Mouse (Mus musculus) cerebellum, postnatal 36 days (tissue): ENCODE measurements around the gene Trim69.

ENCODE experiments used
- DNase-seq, 2 experiments: peaks; one replicate each; pipeline ENCODE4 v3.0.0; 2021 to 2022; ENCODE audit warnings: mixed read lengths in 2 of 2

Trim69 gene

GRCm38 (mm10) chr2:122153681-122154365, 6.7 kb upstream of the Trim69 start:
- DNase-seq: no peak

GRCm38 (mm10) chr2:122154479-122154878, 6.0 kb upstream of the Trim69 start:
- DNase-seq: no peak

GRCm38 (mm10) chr2:122155292-122155691, 5.2 kb upstream of the Trim69 start:
- DNase-seq: no peak

DNA sequence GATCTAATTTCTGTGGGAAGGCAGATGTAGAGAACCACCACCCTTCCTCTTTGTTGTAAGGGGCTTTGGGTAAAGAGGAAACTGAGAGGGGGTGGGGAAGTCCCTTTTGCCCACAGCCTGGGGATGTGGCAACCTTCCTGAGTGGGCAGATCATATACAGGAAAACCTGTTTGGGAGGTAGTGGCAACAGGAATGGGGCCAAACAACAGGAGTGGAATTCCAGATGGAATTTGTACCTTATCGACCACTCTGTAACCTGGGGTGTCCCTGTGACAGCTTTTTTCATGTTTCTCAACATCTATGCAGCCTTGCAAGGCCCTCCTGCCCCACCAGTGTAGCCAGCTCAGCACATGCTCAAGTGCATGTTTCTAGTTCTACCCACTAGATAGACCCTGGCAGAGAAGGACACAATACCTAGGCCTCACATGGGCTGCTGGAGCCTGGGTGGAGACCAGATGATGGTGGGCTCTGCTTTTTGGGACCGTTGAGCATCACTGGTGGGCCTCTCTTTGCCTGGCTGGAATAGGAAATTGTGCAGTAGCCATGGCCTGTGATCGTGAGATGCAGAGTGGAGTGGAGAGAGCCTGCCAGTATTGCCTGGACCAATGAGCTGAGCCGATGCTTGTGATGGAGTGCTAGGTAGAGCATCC, 4.3 kb upstream of the Trim69 start:
- no peak for DNase-seq

- no peak for DNase-seq
Observed at GRCm38 (mm10) chr2:122157561-122157960, 2.9 kb upstream of the Trim69 start.

DNA sequence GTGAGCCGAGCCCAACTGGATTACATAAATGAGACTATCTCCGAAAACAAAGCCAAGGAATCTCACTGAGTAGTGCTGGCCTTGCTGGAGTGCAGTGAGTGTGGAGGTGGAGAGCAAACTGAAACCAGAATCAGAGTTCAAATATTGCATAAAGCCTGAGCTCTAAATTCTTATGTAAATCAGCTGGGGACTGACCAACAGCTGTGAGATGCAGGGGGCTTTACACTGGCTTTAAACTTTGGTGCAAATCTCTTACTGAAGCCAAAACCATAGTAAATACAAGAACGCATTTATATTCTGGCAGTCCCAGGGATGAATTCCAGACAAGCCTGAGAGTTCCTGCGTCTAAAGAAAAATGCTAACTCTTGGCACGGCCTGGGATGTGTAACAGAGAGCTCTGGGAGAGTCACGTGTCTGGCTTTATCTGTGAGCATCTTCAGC, 2.1 kb upstream of the Trim69 start:
- DNase-seq: no peak

DNA sequence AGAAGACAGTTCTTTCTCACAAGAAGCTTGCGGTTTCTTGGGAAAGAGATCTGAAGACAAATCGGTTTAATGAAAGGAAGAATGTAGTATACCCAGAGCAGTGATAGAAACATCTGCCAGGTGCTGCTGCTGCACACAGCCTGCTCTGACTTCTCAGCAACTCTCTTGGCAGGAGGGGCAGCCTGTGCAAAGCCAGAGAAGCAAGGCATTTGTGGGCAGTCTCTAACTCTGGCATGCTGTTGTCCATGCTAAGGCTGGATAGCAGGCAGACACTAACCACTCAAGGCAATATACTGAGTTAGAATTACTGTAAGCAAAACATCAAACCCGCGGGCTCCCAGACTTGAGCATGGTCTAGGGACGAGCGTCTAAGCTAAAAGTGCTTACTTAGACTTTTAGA, 833 bp upstream of the Trim69 start:
- no peak for DNase-seq

DNA sequence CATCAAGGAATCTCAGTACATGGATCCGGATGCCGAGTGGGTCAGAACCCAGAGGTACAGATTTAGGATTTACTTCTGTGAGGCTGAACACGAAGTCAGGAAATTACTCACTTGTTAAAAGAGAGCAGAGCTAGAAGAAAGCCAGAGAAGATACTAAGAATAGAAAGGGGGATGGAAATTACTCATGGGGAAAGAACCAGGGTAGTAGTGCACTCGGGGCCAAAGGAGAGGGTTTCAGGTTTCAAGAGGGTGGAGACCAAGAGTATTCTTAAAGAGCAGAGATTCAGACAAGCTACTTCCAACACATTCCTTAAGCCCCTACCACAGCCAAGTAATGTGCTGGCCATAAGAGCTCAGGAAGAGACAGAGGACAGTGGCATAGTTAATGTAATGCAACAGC, 1.0 kb downstream of the Trim69 start:
- no peak for DNase-seq

- no peak for DNase-seq
Observed at GRCm38 (mm10) chr2:122162529-122162928, 2.0 kb downstream of the Trim69 start.

DNA sequence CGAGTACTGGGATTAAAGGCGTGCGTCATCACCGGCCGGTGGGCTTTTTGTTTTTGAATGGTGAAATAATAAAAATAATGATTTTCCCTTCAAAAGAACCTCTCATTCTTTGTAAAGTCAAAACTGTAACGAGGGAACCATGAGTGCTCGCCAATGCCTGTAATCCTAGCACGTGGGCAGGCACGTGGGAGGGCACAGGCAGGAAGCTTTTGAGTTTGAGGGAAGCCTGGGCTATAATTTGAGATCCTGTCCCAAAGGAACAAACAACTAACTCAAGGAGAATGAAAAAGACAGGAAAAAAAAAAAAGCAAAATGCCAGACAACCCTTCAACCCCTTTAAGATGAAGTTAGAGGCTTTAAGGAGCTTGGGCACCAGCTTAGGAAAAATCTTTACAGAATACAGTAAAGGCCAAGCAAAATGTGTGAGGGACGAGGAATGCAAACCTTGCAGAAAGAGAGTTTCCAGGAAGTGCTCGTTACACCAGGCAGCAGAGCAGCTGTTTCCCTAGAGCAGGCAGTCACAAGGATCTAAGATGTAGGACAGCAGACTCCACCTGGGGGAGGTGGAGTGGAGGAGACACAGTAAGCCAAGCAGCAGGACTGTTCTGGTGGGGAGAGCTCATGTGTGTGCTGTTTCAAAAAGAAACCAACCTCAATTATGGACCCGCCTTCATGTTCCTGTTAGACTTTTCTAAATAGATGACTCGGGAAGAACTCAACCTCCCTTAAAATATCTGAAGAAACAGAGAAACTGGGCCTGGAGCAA, 3.1 kb downstream of the Trim69 start:
- no peak for DNase-seq

- no peak for DNase-seq
Observed at GRCm38 (mm10) chr2:122164293-122164692, 3.8 kb downstream of the Trim69 start.

- DNase-seq: no peak
Observed at GRCm38 (mm10) chr2:122171292-122171691, 10.8 kb downstream of the Trim69 start.

GRCm38 (mm10) chr2:122172188-122172587, 11.7 kb downstream of the Trim69 start:
- DNase-seq: no peak

- no peak for DNase-seq
Observed at GRCm38 (mm10) chr2:122180051-122180822, 19.7 kb downstream of the Trim69 start.

DNA sequence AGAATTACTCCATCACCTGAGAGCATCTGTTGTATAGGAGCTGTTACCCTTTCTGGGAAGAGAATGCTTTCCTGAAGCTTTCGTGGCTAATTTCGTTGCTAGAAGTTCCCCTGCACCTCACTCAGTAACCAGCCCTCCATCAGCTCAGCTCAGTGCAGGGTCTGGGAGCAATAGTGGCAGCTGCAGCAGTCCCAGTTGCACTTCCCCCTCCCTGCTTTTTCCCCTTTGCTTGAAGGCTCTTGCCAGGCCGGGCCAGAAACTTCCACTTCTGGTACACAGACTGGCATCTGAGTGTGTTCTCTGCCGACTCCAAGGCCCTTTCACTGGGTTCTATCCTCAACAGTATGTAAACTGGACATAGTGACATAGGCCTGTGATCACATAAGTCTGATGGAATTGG, 24.6 kb downstream of the Trim69 start:
- DNase-seq: no peak

- no peak for DNase-seq
Observed at GRCm38 (mm10) chr2:122186106-122186505, 25.6 kb downstream of the Trim69 start, which contains the start of the genes Patl2 and Terb2. TSS of gene Patl2 (minus strand) at chr2:122186189. TSS of gene Terb2 (plus strand) at chr2:122186272.

DNA sequence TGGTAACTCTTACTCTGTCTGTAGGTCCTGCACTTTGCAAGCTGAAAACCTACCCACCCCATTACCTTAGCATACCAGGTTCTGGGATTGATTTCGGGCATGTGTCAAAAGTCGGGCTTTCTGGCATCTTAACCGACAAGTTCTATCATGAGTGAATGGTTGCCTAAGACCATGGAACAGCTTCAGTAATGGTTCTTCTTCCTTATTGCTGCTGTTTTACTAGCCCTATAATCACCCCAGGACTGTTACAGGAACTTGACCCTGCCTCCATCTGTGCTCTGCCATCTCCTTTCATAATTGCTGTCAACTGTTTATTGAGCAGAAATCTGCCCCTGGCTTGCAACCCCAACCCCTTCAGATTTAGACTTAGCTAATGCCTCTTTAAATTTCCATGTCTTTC, 26.3 kb downstream of the Trim69 start:
- no peak for DNase-seq

DNA sequence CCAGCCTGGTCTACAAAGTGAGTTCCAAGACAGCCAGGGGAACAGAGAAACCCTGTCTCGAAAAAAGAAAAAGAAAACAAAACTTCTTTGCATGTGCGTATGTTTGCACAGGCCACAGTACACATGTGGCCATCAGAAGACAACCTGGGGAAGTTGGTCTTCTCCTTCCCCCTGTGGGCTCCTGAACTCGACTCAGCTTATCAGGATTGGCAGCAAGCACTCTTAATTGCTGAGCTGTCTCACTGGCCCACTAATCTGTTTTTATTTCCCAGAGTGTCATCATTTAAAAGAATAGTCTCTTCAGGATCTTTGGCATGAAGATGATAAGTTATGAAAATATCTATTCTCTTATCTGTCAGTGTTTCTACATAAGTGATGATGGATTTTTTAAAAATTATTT, 31.3 kb downstream of the Trim69 start:
- DNase-seq: no peak

- no peak for DNase-seq
Observed at GRCm38 (mm10) chr2:122194509-122194929, 34.0 kb downstream of the Trim69 start.

DNA sequence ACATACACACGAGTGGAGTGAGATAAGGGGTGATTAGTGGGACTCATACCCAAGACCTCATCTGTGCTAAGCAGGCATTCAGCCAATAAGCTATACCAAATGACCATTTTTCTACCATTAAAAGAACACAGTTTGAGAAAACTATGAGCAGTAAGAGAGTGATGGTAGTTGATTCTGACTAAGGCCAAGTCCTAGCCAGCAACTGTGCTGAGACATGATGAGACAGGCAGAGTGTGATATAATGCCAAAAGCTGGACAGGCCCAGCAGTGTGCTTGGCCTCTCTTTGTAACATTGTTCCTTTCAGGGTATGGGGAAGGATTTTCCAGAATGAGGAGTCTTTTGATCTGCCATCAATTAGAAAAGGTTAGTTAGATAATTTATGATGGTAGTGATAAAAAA, 41.0 kb downstream of the Trim69 start:
- no peak for DNase-seq

GRCm38 (mm10) chr2:122206440-122207107, 46.1 kb downstream of the Trim69 start:
- DNase-seq: no peak

DNA sequence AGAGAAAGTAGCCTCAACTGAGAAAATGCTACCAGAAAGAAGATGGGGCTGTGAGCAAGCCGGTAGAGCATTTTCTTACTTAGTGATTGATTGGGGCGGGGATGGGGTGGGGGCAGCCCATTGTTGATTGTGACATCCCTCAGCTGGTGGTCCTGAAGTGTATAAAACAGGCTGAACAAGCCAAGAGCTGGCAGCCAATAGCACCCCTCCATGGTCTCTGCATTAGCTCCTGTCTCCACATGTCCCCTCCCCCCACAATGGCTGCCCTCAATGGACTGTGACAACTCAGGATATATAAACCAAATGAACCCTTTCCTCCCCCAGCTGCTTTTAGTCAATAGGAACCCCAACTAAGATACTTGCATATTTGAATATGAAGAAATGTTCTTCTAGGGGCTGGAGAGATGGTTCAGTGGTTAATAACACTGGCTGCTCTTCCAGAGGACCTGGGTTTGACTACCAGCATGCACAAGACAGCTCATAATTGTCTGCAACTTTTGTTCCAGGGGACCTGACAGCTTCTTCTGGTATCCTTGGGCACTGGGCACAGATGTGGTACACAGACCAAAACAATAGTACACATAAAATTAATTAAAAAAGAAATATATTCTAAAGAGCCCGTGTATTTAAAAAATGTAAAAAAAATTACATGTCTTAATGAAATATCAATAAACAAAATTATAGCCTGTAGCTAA, 50.2 kb downstream of the Trim69 start:
- no peak for DNase-seq
